Mouse (Mus musculus) kidney, adult 2 months (tissue): Measurements from ENCODE around the gene Gsg1. TPM values are rescaled to one million over a fixed set of nuclear protein-coding genes. Genes with fewer than 3 reads are reported as not detected.

Source experiments
- DNase-seq: peaks from one replicate; pipeline ENCODE4 v3.0.0; 2021
- H3K27ac ChIP-seq: fragments of 200-500 bp; 2 replicates; pipeline ENCODE4 v1.5.1; 2012; ENCODE audit warnings: low read depth, low read length, control low read depth, inconsistent platforms; ENCODE audit not compliant: insufficient read depth
- H3K27me3 ChIP-seq: fragments of 200-500 bp; replicated peaks from 2 replicates; pipeline ENCODE4 v1.6.1; 2012; ENCODE audit warnings: mild to moderate bottlenecking, moderate library complexity, low read length, inconsistent platforms; ENCODE audit not compliant: control insufficient read depth, insufficient read depth
- H3K36me3 ChIP-seq: fragments of 200-500 bp; 2 replicates; pipeline ENCODE4 v1.6.1; 2012; ENCODE audit warnings: mild to moderate bottlenecking, moderate library complexity, low read length, inconsistent platforms; ENCODE audit not compliant: control insufficient read depth, insufficient read depth
- H3K4me1 ChIP-seq: fragments of 200-500 bp; 2 replicates; pipeline ENCODE4 v1.6.1; 2011; ENCODE audit warnings: low read length; ENCODE audit not compliant: control insufficient read depth, insufficient read depth
- H3K4me3 ChIP-seq: fragments of 200-500 bp; 2 replicates; pipeline ENCODE4 v1.5.1; 2011; ENCODE audit warnings: mild to moderate bottlenecking, low read depth, low read length, control low read depth; ENCODE audit not compliant: insufficient read depth
- CTCF ChIP-seq: fragments of 200-500 bp; conservative IDR thresholded peaks from 2 replicates; pipeline ENCODE4 v1.5.1; 2011; ENCODE audit warnings: low read depth, mild to moderate bottlenecking, control low read depth, low read length, moderate library complexity, mixed read lengths; ENCODE audit not compliant: insufficient read depth, insufficient read length
- POLR2A ChIP-seq: fragments of 200-500 bp; IDR thresholded peaks from one replicate; pipeline ENCODE4 v1.6.1; 2011; ENCODE audit warnings: low read depth, low read length, control low read depth
- WGBS: fragments of 180-500 bp; shearing (Covaris S2); methylation state at CpG from one replicate; pipeline ENCODE4 v1.1.7; 2018; 5-methylcytosine and 5-hydroxymethylcytosine counted together
- polyA plus RNA-seq: library from polyadenylated mRNA; depleted of rRNA; stranded (reverse); fragments of >200 nt; gene quantifications from 2 replicates; pipeline ENCODE4 v1.2.3, GENCODE M21; 2012

Gene Gsg1
- polyA plus RNA-seq, 1 experiment, result 0.55 TPM

- Histone ChIP-seq H3K27me3 (no peaks in the 10 kb centered on the region), H3K27ac (no peak overlapping the region), H3K4me1 (no peaks in the 10 kb centered on the region), H3K36me3 (no peaks in the 10 kb centered on the region), H3K4me3 (no peak overlapping the region)
- DNase-seq, result no peak
- 58% methylated on average over 10 of the region's 10 CpGs for WGBS
- TF ChIP-seq CTCF (no peak), POLR2A (no peak)
Observed at GRCm38 (mm10) chr6:135228465-135228941, 25.6 kb downstream of the Gsg1 start.

DNA sequence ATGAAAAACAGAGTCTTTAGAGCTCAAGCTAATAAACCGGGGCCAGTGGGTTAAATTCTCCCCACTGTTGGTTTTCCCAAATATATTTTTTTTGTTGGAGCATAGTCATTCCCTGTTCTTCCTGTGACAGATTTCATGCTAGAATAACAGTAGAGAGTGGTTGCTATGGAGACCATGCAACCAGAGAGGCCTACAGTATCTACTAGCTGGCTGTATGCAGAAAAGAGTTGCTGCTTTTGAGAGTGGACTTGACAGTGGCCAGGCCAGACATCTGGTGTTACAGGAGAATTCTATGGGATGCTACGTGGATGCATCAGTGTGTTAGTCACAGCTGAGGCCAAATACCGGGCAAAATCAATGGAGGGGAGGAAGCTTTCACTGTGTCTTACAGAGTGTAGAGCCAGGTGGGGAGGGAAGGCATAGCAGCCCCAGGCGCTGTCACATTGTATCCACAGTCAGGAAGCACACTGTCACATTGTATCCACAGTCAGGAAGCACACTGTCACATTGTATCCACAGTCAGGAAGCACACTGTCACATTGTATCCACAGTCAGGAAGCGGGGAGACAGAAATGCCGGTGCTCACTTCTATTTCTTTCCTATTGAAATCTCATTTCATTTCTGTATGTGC is 30.2 kb downstream of the Gsg1 start:
- Histone ChIP-seq H3K27me3 (no peaks in the 10 kb centered on the region), H3K4me1 (no peaks in the 10 kb centered on the region), H3K27ac (no peak overlapping the region), H3K36me3 (no peaks in the 10 kb centered on the region), H3K4me3 (no peak overlapping the region)
- TF ChIP-seq POLR2A, result no peak
- WGBS, result 67% methylated on average over 6 of the region's 6 CpGs
- peak; percentile 12 for DNase-seq

DNA sequence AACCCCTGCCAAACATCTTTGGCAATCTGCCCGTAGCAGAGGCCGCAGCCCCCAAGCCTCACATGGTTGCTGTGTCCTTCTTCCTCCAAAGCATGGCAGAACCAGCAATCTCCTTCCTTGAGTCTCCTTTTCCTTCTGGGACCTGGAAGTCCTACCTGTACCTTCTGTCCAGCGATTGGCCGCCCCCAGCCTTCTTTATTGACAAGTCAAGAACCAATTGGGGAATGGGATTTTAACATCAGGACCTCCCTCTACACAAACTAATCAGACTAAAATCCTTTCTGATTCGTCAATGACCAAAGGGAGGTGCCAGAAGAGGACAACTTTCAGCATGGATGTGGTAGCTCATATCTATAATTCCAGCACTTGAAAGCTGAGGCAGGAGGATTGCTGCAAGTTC is 34.2 kb downstream of the Gsg1 start:
- H3K4me3 ChIP-seq, result no peak overlapping the region
- TF ChIP-seq CTCF (no peak), POLR2A (no peak)
- H3K36me3 ChIP-seq, result no peaks in the 10 kb centered on the region
- no peaks in the 10 kb centered on the region for H3K27me3 ChIP-seq
- WGBS, result 67% methylated on average over 5 of the region's 5 CpGs
- H3K27ac ChIP-seq, result no peak overlapping the region
- no peaks in the 10 kb centered on the region for H3K4me1 ChIP-seq
- DNase-seq, result no peak

GRCm38 (mm10) chr6:135218330-135218729 is 35.8 kb downstream of the Gsg1 start:
- Histone ChIP-seq H3K27me3 (no peaks in the 10 kb centered on the region), H3K4me1 (no peaks in the 10 kb centered on the region), H3K4me3 (no peak overlapping the region), H3K36me3 (no peaks in the 10 kb centered on the region), H3K27ac (no peak overlapping the region)
- 46% methylated on average over 8 of the region's 8 CpGs for WGBS
- DNase-seq, result peak; percentile 32
- TF ChIP-seq CTCF (no peak), POLR2A (no peak)

GRCm38 (mm10) chr6:135212666-135213065 is 41.5 kb downstream of the Gsg1 start:
- no peak for DNase-seq
- Histone ChIP-seq H3K36me3 (no peaks in the 10 kb centered on the region), H3K4me1 (no peaks in the 10 kb centered on the region), H3K4me3 (no peak overlapping the region), H3K27ac (no peak overlapping the region), H3K27me3 (no peaks in the 10 kb centered on the region)
- 87% methylated on average over 2 of the region's 2 CpGs for WGBS
- no peak for TF ChIP-seq POLR2A
- TF ChIP-seq CTCF, result no peak

- Histone ChIP-seq H3K4me3 (no peak overlapping the region), H3K36me3 (no peaks in the 10 kb centered on the region), H3K27ac (no peak overlapping the region), H3K4me1 (no peaks in the 10 kb centered on the region), H3K27me3 (no peaks in the 10 kb centered on the region)
- 86% methylated on average over 7 of the region's 7 CpGs for WGBS
- TF ChIP-seq POLR2A (no peak), CTCF (no peak)
- no peak for DNase-seq
Observed at GRCm38 (mm10) chr6:135211169-135211568, 43.0 kb downstream of the Gsg1 start.

GRCm38 (mm10) chr6:135206909-135207308 is 47.2 kb downstream of the Gsg1 start:
- H3K4me1 ChIP-seq, result no peaks in the 10 kb centered on the region
- TF ChIP-seq POLR2A, result no peak
- TF ChIP-seq CTCF, result no peak
- WGBS, result 76% methylated on average over 8 of the region's 8 CpGs

GRCm38 (mm10) chr6:135205802-135206201 is 48.3 kb downstream of the Gsg1 start:
- no peak for DNase-seq
- Histone ChIP-seq H3K4me1 (no peaks in the 10 kb centered on the region), H3K36me3 (no peaks in the 10 kb centered on the region), H3K27ac (no peak overlapping the region), H3K4me3 (no peak overlapping the region), H3K27me3 (no peaks in the 10 kb centered on the region)
- no peak for TF ChIP-seq POLR2A
- no peak for TF ChIP-seq CTCF
- 82% methylated on average over 4 of the region's 4 CpGs for WGBS

More at GRCm38 (mm10) chr6:135206909-135207308, 47.2 kb downstream of the Gsg1 start:
- no peak overlapping the region for H3K27ac ChIP-seq
- no peak for DNase-seq
- H3K36me3 ChIP-seq, result no peaks in the 10 kb centered on the region
- H3K27me3 ChIP-seq, result no peaks in the 10 kb centered on the region
- no peak overlapping the region for H3K4me3 ChIP-seq
